Mouse (Mus musculus): ENCODE measurements around the gene Tmbim6. TPM values are rescaled to one million over a fixed set of nuclear protein-coding genes. Genes with fewer than 3 reads are reported as not detected.
A peak's percentile ranks its signal among the peaks of the same experiment; 100 is the strongest.

Tmbim6 gene
- polyA plus RNA-seq, 1 experiment from 2014 or later, result 530 TPM

DNA sequence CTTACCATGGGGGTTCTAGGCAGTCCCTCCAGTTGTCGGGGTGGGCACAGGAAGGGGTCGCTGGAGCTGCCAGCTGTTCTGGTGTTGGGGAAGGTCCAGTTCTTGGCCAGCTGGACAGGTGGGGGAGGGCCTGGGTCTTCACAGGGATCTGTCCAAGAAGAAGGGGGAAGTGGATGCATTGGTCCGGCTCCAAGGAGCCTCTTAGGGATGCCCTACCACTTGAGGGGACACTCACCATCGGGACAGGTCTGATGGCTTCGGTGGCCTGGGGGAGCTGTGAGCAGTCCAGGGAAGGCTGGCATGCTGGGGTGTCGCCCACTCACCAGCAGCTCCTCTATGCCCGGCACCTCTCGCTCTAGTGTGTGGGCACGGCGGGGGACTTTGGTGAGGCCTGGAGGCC, 30.4 kb downstream of the Tmbim6 start:
- no peak for ATAC-seq

DNA sequence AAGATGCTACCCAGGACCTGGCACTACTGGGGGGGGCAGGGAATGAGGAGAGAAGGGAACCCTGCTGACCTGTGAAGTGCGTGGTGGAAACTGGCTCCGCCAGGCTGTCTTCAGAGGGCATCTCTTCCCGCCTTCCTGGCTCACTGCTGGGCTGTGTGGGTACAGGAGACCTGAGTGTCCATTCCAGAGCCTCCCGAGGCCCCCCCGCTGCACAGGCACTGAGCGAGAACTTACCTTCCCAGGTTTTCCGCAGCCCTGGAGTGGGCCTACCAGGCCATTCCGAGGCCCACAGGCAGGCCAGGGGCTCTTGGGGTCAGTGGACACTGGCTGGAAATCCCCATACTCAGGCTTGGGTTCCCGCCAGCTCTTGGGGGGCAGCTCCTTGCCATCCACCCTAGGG, 31.2 kb downstream of the Tmbim6 start:
- Histone ChIP-seq H3K36me3 (peaks cover 16% of the 10 kb centered on the region; the same call in 1 of the 2 replicates), H3K4me2 (replicated peaks) (no peak overlapping the region), H3K9ac (no peak overlapping the region), H3K9me3 (no peaks in the 10 kb centered on the region), H3K4me3 (replicated peaks) (no peak overlapping the region), H3K27ac (no peak overlapping the region), H3K4me1 (replicated peaks) (0 out of 2 replicates have a peak, but pooled peaks cover 8% of the 10 kb centered on the region), H3K27me3 (replicated peaks) (no peaks in the 10 kb centered on the region)
- ATAC-seq, result no peak
- WGBS, result 90% methylated on average over 9 of the region's 9 CpGs

More for the DNA sequence above, 30.4 kb downstream of the Tmbim6 start:
- no peak overlapping the region for H3K4me3 ChIP-seq (replicated peaks)
- H3K4me2 ChIP-seq (replicated peaks), result no peak overlapping the region
- no peaks in the 10 kb centered on the region for H3K9me3 ChIP-seq
- H3K9ac ChIP-seq, result no peak overlapping the region
- peaks cover 16% of the 10 kb centered on the region; the same call in 1 of the 2 replicates for H3K36me3 ChIP-seq
- 0 out of 2 replicates have a peak, but pooled peaks cover 8% of the 10 kb centered on the region for H3K4me1 ChIP-seq (replicated peaks)
- no peaks in the 10 kb centered on the region for H3K27me3 ChIP-seq (replicated peaks)
- no peak overlapping the region for H3K27ac ChIP-seq
- WGBS, result 92% methylated on average over 10 of the region's 10 CpGs

DNA sequence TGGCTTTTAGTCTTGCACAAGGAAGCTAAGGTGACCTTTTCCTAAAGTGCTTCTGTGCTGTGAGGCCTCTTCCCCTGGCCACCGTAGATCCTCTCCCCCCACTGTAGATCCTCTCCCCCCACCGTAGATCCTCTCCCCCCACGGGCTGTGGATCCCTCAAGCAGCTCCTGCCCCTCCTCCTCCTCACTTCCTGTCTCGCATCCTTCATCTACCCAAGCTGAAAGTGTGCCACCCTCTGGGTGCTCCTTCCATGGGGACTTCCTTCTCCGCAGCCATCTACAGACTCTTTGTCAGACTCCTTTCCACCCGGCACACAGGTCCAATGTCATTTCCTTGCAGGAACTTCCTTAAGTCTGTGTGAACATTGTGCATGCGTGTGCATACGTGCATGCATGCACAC, 37.7 kb downstream of the Tmbim6 start:
- ATAC-seq, result no peak
- peaks cover 24% of the 10 kb centered on the region; the same call in 1 of the 2 replicates for H3K36me3 ChIP-seq
- H3K27me3 ChIP-seq (replicated peaks), result no peaks in the 10 kb centered on the region
- H3K9ac ChIP-seq, result no peak overlapping the region
- peaks cover 13% of the 10 kb centered on the region; the same call in 1 of the 2 replicates for H3K4me1 ChIP-seq (replicated peaks)
- no peaks in the 10 kb centered on the region for H3K9me3 ChIP-seq
- 77% methylated on average over 8 of the region's 8 CpGs for WGBS
- no peak overlapping the region for H3K4me2 ChIP-seq (replicated peaks)
- no peak overlapping the region for H3K4me3 ChIP-seq (replicated peaks)
- no peak overlapping the region for H3K27ac ChIP-seq

DNA sequence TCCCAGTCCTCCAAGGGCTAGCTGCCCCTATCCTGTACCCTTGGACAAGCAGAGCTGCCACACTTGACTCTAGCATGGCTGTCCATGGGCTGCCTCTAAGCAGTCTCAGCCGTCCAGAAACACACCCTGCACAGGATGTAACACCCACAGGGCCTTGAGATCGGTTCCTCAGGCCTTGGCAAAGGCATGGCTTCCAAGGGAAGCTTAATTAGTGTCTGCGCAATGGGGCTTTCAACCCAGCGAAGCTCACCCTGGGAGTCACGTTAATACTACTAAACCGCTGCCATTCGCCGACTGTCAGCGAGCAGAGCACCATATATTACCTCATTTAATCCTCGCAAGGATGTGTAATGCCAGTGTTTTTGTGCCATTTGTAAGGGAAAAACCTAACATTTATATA, 38.4 kb downstream of the Tmbim6 start:
- H3K27me3 ChIP-seq (replicated peaks), result no peaks in the 10 kb centered on the region
- peaks cover 18% of the 10 kb centered on the region; the same call in 1 of the 2 replicates for H3K4me1 ChIP-seq (replicated peaks)
- ATAC-seq, result no peak
- H3K9ac ChIP-seq, result no peak overlapping the region
- 91% methylated on average over 10 of the region's 10 CpGs for WGBS
- H3K4me2 ChIP-seq (replicated peaks), result no peak overlapping the region
- no peak overlapping the region for H3K4me3 ChIP-seq (replicated peaks)
- H3K27ac ChIP-seq, result no peak overlapping the region
- peaks cover 21% of the 10 kb centered on the region; the same call in 1 of the 2 replicates for H3K36me3 ChIP-seq
- no peaks in the 10 kb centered on the region for H3K9me3 ChIP-seq

- WGBS, result 83% methylated on average over 7 of the region's 7 CpGs
- no peak overlapping the region for H3K27ac ChIP-seq
Measured at GRCm38 (mm10) chr15:99431504-99431903, 38.8 kb downstream of the Tmbim6 start.

DNA sequence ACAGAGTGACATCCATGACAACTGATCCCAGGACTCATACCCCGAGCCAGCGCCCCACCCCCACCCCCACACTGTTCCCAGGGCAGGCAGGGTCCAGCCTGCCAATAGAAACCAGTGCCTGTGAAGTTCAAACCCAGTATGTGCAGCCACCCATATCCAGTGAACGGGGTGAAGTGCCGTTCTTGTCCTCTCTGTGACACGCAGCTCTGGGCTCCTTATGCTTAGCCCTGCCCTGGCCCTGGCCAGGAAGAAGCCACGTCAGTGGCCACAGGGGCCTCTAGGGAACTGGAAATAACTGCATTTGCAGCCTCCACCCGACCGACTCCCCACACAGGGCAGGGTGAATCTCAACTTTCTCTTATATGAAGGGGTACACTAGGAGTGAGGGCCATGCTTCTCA, 39.3 kb downstream of the Tmbim6 start:
- no peaks in the 10 kb centered on the region for H3K9me3 ChIP-seq
- no peak overlapping the region for H3K27ac ChIP-seq
- H3K4me3 ChIP-seq (replicated peaks), result no peak overlapping the region
- H3K27me3 ChIP-seq (replicated peaks), result no peaks in the 10 kb centered on the region
- peaks cover 24% of the 10 kb centered on the region; the same call in 1 of the 2 replicates for H3K4me1 ChIP-seq (replicated peaks)
- no peak overlapping the region for H3K4me2 ChIP-seq (replicated peaks)
- H3K36me3 ChIP-seq, result peaks cover 21% of the 10 kb centered on the region; the same call in 1 of the 2 replicates
- 82% methylated on average over 8 of the region's 8 CpGs for WGBS
- H3K9ac ChIP-seq, result no peak overlapping the region
- ATAC-seq, result no peak

More at GRCm38 (mm10) chr15:99431504-99431903, 38.8 kb downstream of the Tmbim6 start:
- peaks cover 21% of the 10 kb centered on the region; the same call in 1 of the 2 replicates for H3K36me3 ChIP-seq
- H3K27me3 ChIP-seq (replicated peaks), result no peaks in the 10 kb centered on the region
- H3K4me2 ChIP-seq (replicated peaks), result no peak overlapping the region
- H3K4me3 ChIP-seq (replicated peaks), result no peak overlapping the region
- H3K9ac ChIP-seq, result no peak overlapping the region
- ATAC-seq, result no peak
- H3K4me1 ChIP-seq (replicated peaks), result peaks cover 20% of the 10 kb centered on the region; the same call in 1 of the 2 replicates
- no peaks in the 10 kb centered on the region for H3K9me3 ChIP-seq

GRCm38 (mm10) chr15:99433081-99433718, 40.5 kb downstream of the Tmbim6 start:
- Histone ChIP-seq H3K9ac (no peak overlapping the region), H3K4me3 (replicated peaks) (no peak overlapping the region), H3K9me3 (no peaks in the 10 kb centered on the region), H3K4me2 (replicated peaks) (no peak overlapping the region), H3K4me1 (replicated peaks) (peaks cover 29% of the 10 kb centered on the region), H3K36me3 (peaks cover 16% of the 10 kb centered on the region; the same call in 1 of the 2 replicates), H3K27ac (no peak overlapping the region), H3K27me3 (replicated peaks) (no peaks in the 10 kb centered on the region)
- ATAC-seq, result no peak
- WGBS, result 90% methylated on average over 16 of the region's 16 CpGs

DNA sequence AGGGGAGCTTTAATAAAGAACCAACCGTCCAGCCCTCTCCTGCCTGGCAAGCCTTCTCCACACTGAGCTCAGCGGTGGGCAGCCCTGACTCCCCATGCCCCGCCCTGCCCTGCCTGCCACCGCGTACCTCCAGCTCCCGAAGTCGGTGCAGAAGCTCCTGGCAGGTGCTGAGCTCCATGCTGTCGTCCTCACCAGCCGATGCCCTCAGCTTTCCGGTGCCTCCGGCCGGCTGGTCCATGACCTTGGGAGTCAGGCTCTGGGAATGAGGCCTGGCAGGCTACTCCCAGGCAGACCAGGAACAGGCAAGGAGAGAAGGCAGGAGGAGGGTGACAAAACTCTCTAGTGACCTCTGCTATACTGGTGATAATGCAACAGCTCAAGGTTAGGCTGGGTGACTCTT, 41.2 kb downstream of the Tmbim6 start:
- ATAC-seq, result peak; percentile 29; the same call in 1 of the 2 replicates
- Histone ChIP-seq H3K4me2 (replicated peaks) (no peak overlapping the region), H3K27ac (no peak overlapping the region), H3K9ac (no peak overlapping the region), H3K36me3 (peaks cover 16% of the 10 kb centered on the region; the same call in 1 of the 2 replicates), H3K9me3 (no peaks in the 10 kb centered on the region), H3K4me1 (replicated peaks) (peaks cover 33% of the 10 kb centered on the region), H3K27me3 (replicated peaks) (no peaks in the 10 kb centered on the region), H3K4me3 (replicated peaks) (no peak overlapping the region)
- WGBS, result 71% methylated on average over 12 of the region's 12 CpGs

DNA sequence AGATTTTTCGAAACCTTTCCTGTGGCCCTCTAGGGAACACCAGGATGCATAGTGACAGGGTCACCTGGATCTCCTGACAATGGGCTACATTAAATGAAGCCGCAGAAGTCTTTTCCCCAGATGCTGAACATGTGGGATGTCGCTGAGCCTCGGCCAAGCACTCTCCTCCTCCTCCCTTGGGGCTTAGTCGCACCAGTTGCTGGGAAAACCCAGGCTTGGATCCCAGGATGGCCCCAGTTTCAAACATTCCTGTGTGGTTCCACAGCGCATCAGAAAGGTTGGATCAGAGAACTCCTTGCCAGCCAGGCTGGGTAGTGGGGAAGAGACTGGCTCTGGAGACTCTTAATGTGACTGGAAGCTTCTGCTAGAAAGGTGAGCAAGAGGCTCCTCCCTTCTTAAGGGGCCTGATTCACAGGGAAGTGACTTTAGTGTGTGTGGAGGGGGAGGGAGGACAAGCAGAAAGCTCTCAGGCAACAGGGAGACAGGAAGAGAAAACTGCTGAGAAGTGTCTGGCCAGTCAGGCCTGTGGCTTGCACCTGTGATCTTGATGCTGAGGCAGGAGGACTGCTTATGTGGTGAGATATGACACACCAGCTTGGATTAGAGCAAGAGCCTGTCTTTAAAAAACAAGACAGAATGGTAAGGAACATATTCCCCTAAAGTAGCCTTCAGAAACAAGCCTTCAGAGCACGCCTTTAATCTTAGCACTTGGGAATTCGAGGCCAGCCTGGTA, 46.5 kb downstream of the Tmbim6 start:
- Histone ChIP-seq H3K27ac (peak overlapping the region; percentile 62), H3K9ac (no peak overlapping the region), H3K4me3 (replicated peaks) (no peak overlapping the region), H3K4me2 (replicated peaks) (no peak overlapping the region), H3K9me3 (no peaks in the 10 kb centered on the region), H3K36me3 (no peaks in the 10 kb centered on the region), H3K27me3 (replicated peaks) (no peaks in the 10 kb centered on the region), H3K4me1 (replicated peaks) (peaks cover 53% of the 10 kb centered on the region)
- 71% methylated on average over 8 of the region's 8 CpGs for WGBS
- 0 out of 2 replicates have a peak, but pooled peaks have one; percentile 13 for ATAC-seq

- Histone ChIP-seq H3K9ac (no peak overlapping the region), H3K27ac (peak overlapping the region; percentile 87), H3K27me3 (replicated peaks) (no peaks in the 10 kb centered on the region), H3K4me1 (replicated peaks) (peaks cover 48% of the 10 kb centered on the region), H3K4me2 (replicated peaks) (peak overlapping the region; percentile 49), H3K9me3 (no peaks in the 10 kb centered on the region), H3K4me3 (replicated peaks) (peak overlapping the region; percentile 9; the same call in 1 of the 2 replicates), H3K36me3 (no peaks in the 10 kb centered on the region)
- peak; percentile 88 for ATAC-seq
- 24% methylated on average over 2 of the region's 2 CpGs for WGBS
Measured at GRCm38 (mm10) chr15:99440112-99440815, 47.6 kb downstream of the Tmbim6 start.

- peak; percentile 35 for ATAC-seq
- H3K4me1 ChIP-seq (replicated peaks), result peaks cover 48% of the 10 kb centered on the region
Measured at GRCm38 (mm10) chr15:99440816-99441457, 48.3 kb downstream of the Tmbim6 start.

More at GRCm38 (mm10) chr15:99440816-99441457, 48.3 kb downstream of the Tmbim6 start:
- H3K9me3 ChIP-seq, result no peaks in the 10 kb centered on the region
- H3K9ac ChIP-seq, result no peak overlapping the region
- H3K36me3 ChIP-seq, result no peaks in the 10 kb centered on the region
- peak overlapping the region; percentile 87 for H3K27ac ChIP-seq
- WGBS, result 23% methylated on average over 8 of the region's 8 CpGs
- H3K4me3 ChIP-seq (replicated peaks), result peak overlapping the region; percentile 9; the same call in 1 of the 2 replicates
- H3K4me2 ChIP-seq (replicated peaks), result peak overlapping the region; percentile 49
- H3K27me3 ChIP-seq (replicated peaks), result no peaks in the 10 kb centered on the region
